Mouse (Mus musculus): ENCODE measurements at regions not wholly inside any gene's neighbourhood (a gene's known extent, or its start where the extent isn't known, plus 50 kb on each side); places are given as distances from the start of the nearest gene placed in this dataset.

GRCm38 (mm10) chr2:34111286-34111685, 223.5 kb upstream of the Mvb12b start:
- no peak for DNase-seq (ENCODE audit: low read depth)

GRCm38 (mm10) chr2:34110582-34110981, 222.8 kb upstream of the Mvb12b start:
- DNase-seq (ENCODE audit: low read depth) = no peak

- no peak for DNase-seq (ENCODE audit: low read depth)
Measured at GRCm38 (mm10) chr2:34107566-34108303, 220.0 kb upstream of the Mvb12b start.

GRCm38 (mm10) chr2:34106837-34107565, 219.3 kb upstream of the Mvb12b start:
- no peak for DNase-seq (ENCODE audit: low read depth)

- DNase-seq (ENCODE audit: low read depth) = no peak
Measured at GRCm38 (mm10) chr2:34106245-34106644, 218.5 kb upstream of the Mvb12b start.

- no peak for DNase-seq (ENCODE audit: low read depth)
Measured at GRCm38 (mm10) chr2:34105271-34106051, 217.7 kb upstream of the Mvb12b start.

GRCm38 (mm10) chr2:34098004-34098547, 210.3 kb upstream of the Mvb12b start:
- DNase-seq (ENCODE audit: low read depth) = no peak

GRCm38 (mm10) chr2:34096561-34096960, 208.8 kb upstream of the Mvb12b start:
- no peak for DNase-seq (ENCODE audit: low read depth)

- no peak for DNase-seq (ENCODE audit: low read depth)
Measured at GRCm38 (mm10) chr2:34088832-34089231, 201.1 kb upstream of the Mvb12b start.

GRCm38 (mm10) chr2:34086130-34086529, 198.4 kb upstream of the Mvb12b start:
- no peak for DNase-seq (ENCODE audit: low read depth)

- DNase-seq (ENCODE audit: low read depth) = no peak
Measured at GRCm38 (mm10) chr2:34084513-34084912, 196.8 kb upstream of the Mvb12b start.

- DNase-seq (ENCODE audit: low read depth) = no peak
Measured at GRCm38 (mm10) chr2:34082486-34082885, 194.7 kb upstream of the Mvb12b start.

GRCm38 (mm10) chr2:34080176-34080575, 192.4 kb upstream of the Mvb12b start:
- no peak for DNase-seq (ENCODE audit: low read depth)

- no peak for DNase-seq (ENCODE audit: low read depth)
Measured at GRCm38 (mm10) chr2:34079282-34079681, 191.5 kb upstream of the Mvb12b start.

GRCm38 (mm10) chr2:34078875-34079262, 191.1 kb upstream of the Mvb12b start:
- DNase-seq (ENCODE audit: low read depth) = no peak

- DNase-seq (ENCODE audit: low read depth) = no peak
Measured at GRCm38 (mm10) chr2:34078248-34078874, 190.6 kb upstream of the Mvb12b start.

GRCm38 (mm10) chr2:34076346-34076745, 188.6 kb upstream of the Mvb12b start:
- DNase-seq (ENCODE audit: low read depth) = no peak

- DNase-seq (ENCODE audit: low read depth) = no peak
Measured at GRCm38 (mm10) chr2:34074066-34074465, 186.3 kb upstream of the Mvb12b start.

GRCm38 (mm10) chr2:34065592-34065991, 177.8 kb upstream of the Mvb12b start:
- no peak for DNase-seq (ENCODE audit: low read depth)

GRCm38 (mm10) chr2:34065090-34065489, 177.3 kb upstream of the Mvb12b start:
- peak; percentile 19 for DNase-seq (ENCODE audit: low read depth)

- DNase-seq (ENCODE audit: low read depth) = no peak
Measured at GRCm38 (mm10) chr2:34056552-34056951, 168.8 kb upstream of the Mvb12b start.

- DNase-seq (ENCODE audit: low read depth) = no peak
Measured at GRCm38 (mm10) chr2:34043064-34043463, 155.3 kb upstream of the Mvb12b start.

Data from c-Kit-positive CD71-positive TER-119-negative erythroid progenitor cells, embryonic 14.5 days (primary cell).